Mouse (Mus musculus): ENCODE measurements around the gene Wdr11.

The Wdr11 gene

DNA sequence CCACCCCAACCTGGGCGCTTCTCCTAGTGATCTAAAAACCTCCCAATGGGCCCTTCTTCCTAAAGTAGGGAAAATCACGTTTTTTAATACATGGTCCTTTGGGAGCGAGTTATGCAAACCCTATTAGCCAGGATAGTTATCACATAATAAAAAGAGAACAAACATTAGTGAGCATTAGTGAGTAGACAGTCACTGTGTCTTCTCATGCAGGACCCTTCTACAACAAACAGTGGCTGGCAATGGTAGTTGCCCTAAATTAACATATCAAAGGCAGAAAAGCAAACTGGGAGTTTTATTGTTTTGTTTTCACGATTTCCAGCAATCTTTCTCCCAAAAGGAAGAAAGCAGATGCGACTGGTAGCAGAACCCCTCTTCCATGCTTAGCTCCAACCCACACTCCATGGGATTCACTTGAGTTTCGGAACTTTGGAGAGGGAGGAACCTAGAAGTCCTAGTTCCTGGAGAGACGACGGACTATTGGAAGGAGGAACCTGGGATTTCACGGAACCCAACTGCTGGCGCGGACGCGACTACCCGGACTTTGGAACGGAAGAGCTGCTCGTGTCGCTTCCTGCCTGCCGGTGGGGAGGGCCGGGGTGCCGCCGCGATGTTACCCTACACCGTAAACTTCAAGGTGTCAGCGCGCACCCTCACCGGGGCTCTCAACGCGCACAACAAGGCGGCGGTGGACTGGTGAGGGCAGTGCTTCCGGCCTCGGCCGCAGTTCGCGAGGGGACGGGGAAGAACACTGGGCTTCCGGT, at the start of gene Wdr11:
Wdr11 (plus strand) TSS at position 493 of the 761 bp plus-strand sequence.
- DNase-seq, result peak; percentile 87

DNA sequence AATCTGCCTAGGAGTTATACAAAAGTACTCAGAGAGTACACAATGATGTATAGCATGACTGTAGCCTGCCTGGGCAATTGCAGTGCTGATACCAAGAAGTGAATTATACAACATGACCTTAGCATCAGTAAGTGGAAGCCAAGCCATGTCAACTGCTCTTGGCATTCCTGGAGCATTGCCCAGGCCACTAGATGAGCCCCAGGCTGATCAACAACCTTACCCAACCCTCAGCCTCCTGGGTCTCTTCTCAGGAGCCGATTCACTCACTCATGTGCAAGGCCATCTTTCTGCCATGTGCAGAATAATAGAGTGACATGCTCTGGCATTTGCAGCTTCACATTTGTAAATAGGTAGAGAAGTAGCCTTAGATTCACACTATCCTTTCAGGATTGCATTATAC, 24.1 kb upstream of the Wdr11 start:
- DNase-seq, result peak in 1 of 2 experiments; percentile 12

DNA sequence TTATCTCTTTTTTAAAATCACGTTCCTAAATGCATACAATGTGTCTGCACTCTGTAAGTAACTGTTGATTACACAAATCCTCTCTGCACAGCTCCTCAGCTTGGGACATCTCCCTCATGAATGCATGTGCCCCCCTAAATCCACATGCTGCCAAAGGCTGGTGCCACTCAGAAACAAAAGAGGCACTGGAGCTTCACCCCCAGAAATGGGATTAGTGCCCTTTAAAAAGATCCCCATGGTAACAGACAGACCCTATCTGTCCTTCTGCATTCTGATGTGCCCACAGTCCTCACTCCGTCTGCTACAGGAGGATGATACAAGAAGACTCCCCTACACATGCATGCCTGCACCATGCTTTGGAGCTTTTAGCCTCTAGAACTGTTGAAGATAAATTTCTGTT, 23.3 kb upstream of the Wdr11 start:
- no peak for DNase-seq

DNA sequence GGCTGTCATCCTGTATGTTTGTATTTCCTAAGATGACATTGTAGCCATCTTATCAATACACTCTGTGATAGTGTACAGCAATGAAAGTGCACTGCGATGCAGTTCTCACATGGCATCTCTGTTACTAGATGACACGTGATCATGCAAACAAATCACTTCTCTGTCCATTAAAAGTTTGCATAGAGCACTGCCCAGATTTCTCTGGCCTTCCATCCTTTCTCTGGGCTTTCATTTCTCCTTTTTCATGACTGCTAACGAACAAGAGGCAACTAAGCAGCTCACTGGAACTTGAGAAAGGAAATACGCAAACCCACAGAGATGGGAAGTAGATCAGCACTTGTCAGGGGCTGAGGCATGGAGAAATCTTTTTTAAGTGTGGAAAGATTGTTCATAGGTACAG, 17.2 kb upstream of the Wdr11 start:
- DNase-seq, result no peak

DNA sequence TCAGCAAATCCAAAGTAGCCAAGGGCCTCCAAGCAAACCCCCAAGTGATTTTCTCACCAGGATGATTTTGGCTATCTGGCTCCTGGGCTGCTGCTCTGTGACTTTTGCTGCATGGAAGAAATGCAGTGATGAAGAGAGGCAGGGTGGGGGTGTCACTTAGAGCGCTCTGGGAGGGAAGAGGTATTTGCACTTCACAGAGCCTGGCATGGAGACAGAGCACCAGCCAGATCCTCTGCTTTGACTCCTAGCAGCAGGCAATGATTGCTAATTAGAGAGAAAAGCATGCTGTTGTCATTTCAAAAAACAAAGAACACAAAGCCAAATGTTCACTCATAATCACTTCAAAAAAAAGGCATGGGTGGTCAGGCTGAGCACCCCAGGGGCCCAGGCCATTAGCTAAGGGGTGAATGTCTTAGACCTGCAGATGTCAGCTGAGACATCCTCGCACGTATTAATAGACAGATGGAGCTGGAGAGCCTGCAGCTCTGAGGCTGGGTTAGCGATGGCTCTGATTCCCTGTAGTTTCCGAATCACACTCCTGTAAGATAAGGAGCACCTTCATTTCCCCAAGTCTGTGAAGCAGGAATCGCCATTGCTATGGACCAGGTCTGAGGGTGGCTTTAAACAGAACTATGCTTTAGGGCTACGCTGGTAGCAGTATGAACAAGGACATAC, 16.4 kb upstream of the Wdr11 start:
- peak; percentile 23 to 41 for DNase-seq

DNA sequence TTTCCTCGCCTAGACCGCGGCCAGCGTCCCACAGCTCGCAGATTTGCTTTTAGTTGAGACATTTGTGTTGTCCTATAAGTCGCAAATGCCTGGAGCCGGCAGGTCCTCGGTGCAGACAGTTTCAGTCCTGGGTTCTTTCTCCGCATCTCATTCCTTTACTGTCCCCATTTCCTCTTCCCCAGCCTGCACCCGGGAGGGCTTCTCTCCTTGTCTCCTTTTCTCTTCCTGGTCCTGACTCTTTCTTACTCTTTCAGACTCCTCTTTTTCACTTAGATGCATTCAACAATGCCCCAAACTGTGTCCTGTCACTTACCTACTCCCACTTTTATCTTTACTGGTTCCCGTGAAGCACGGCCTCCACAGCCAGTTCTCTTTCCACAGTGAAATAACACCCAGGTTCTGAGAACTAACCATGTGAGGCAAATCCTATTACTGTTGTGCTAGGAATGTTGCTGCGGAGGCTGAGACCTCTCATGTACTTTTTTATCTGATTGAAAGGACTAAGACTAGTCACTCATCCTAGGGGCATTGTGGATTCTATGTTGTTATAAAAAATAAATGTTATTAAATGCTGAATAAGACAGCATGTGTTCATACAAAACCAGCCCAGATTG, 576 bp downstream of the Wdr11 start:
- DNase-seq, result no peak

DNA sequence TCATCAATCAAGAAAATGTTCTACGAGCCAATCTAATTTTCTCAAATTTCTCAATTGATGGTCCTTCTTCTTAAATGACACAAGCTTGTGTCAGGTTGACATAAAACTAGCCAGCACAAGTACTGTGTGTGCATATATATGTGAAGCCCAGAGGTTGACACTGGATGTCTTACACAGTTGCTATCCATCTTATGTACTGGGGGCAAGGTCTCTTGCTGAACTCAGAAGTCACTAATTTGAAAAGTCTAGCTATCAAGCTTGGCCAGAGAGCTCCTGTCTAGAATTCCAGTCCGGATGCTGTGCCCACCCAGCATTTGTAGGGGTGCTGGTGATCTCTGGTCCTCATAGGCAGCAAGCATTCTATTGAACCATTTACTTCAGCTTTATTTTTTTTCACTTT, 5.5 kb downstream of the Wdr11 start:
- DNase-seq, result no peak

DNA sequence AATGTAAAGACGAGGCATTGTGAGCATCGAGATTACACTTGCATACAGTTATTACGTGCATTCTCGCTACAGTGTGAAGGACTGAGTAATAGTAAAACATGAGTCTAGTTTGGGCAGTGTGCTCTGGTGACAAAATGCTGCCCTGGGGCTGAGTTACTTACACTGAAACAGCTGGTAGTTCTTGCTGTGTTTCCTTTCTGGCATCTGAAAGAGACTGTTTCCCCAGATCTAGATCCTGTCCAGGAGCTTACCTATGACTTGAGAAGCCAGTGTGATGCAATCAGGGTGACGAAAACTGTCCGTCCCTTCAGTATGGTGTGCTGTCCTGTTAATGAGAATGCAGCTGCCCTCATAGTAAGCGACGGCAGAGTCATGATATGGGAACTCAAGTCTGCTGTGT, 14.6 kb downstream of the Wdr11 start:
- DNase-seq, result no peak

DNA sequence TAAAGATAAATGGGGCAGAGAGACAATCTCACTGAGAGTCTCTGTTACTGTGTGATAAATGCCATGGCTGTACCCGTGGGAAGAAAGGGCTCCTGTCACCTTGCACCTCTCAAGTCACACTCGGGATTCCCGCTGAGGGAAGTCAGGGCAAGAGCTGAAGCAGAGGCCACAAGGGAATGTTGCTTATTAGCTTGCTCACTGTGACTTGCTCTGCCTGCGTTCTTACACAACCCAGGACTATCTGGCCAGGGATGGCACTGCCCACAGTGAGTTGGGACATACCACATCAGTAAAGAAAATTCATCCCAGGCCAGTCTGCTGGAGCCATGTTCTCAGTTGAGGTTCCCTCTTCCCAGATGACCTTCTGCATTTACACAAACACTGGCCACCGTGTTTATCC, 29.5 kb downstream of the Wdr11 start:
- DNase-seq, result no peak

DNA sequence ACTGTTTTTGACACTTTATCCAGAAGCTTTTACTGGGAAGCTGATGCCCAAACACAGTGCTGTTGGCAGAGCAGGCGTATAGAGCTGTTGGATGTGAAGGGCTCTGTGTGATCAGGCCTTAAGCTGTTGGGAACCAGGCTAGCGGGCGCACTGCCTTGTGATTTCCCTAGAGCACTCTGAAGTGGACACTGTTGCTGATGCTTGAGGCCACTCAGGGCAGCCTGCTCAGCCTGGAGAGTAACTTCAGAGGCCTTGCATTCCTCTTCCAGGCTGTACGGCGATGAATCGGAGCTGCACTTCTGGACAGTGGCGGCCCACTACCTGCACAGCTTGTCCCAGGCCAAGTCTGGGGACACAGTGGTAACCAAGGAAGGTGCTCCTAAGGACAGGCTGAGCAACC, 38.7 kb downstream of the Wdr11 start:
- DNase-seq, result no peak

DNA sequence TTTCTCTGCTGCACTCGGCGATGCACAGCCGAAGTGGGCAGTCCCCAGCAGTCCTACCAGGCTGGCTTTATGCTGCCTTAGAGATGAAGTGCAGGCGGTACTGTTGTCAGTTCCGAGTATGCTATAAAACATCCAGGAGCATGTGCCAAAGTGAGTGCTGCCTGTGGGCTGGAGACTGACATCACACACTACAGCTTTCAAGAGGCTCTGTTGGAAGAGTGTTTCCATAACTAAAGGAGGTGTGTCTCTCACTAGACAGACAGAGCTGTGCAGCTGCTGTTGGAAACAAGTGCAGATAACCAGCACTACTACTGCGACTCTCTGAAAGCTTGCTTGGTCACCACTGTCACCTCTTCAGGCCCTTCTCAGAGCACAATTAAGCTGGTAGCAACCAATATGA, 39.8 kb downstream of the Wdr11 start:
- no peak for DNase-seq

DNA sequence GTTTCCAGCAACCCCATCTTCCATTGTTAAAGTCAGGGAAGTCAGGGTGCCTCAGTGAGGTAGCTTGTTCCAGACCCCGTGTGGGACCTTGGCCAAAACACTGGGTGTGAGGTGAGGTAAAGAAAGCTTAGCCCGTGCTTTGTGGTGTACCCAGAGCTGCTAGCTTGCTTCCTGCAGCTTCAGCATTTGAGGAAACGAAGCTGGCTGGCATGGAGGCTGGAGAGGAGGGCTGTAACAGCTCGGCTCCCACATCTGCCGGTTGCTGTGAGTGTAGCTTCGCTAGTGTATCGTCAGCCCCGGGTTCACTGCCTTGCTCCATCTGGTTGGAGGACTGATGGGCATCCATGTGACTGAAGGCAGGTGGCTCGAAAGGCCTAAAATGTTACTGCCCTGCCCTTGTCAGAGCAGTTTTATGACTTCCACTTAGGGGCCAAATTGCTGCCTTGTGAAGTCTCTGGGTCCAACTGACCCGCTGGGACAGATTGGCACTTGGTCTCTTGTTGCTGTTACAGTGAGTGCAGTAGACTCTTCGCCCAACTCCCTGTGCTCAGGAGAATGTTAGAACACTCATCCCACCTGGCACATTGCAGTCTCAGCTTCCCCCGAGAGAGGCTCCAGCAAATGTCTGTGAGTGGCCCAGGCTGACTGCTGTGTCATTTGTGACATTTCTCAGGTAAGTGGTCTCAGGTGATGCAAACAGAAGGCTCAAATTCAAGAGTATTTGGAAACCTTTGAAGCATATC, 44.4 kb downstream of the Wdr11 start:
- no peak for DNase-seq

DNA sequence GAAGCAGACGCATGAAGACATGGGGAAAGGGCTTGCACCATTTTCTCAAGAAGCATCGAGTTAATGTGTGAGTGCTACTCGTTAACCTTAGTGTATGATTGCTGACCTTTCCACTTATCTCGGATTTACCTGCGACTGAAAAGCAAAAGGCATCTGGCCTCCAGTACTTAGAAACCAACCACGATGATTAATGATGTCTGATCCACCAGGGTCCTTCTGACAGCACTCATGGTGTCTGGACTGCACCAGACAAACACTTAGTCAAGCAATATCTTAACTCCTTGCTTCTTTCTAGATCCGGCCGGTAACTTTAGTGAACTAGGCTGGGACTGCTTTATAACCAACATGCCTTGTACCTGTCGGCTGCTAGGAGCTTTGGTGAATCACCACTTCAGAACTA, 45.3 kb downstream of the Wdr11 start:
- DNase-seq, result no peak

DNA sequence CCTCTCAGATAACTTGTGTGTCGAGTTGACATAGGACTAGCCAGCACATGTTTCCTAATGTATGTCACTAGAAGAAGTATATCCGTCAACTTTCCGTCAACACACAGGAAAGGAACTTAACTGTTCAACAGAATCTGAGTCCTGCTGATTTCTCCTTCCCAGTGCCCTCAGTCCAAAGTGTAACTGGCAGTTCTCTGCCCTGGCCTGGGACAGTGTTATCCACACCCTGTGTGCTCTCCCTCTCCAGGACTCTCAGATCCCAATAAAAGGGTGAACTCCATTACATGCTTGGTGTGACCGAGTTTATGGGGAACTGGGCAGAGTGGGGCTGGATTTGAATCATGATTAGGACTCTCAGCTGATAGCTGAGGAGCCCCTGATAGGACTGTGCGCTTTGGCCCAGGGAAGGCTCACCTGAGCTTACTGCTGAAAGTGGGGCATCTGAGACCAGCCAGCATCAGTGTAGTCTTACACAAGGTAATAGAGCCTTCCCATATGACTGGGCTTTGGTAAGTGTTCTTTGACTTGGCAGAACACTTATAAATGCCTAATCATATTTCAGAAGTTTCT, 46.3 kb downstream of the Wdr11 start:
- no peak for DNase-seq

DNA sequence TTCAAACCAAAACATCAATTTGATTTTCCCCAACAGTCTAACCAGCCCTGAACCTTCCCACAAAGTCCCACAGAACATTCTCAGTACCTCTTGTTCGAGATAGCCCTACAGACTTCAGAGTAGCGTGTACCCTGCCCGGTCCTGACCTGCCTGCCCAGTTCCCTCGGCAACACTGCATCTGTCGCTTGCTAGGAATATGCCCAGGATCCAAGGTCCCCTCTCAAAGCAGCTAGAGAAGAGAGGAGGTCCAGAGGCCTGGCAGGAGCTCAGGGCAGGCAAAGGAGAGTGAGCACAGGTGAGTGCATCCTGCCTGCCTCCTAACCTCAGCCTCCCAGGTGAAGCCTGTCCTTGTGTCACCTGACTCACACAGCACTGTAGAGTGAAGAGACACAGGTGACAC, 47.3 kb downstream of the Wdr11 start:
- no peak for DNase-seq

DNA sequence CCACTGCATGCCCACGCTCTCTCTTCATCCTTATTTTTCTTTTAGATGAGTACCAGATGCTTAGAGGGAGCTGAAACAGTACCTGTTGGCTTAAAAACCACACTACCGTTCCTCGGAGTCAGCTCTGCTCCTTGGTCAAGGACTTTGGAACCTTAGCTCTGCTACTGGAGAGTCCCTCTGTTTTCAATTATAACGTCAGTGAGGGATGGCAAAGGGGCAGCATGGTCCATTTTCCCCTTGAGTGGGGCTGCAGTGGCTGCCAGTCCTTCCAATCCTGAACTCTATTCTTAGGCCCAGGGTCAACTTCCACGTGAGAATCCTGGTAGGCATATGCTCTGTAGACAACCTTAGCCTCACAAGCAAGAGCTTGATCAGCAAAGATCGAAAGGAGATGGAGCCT, 48.2 kb downstream of the Wdr11 start:
- no peak for DNase-seq

DNA sequence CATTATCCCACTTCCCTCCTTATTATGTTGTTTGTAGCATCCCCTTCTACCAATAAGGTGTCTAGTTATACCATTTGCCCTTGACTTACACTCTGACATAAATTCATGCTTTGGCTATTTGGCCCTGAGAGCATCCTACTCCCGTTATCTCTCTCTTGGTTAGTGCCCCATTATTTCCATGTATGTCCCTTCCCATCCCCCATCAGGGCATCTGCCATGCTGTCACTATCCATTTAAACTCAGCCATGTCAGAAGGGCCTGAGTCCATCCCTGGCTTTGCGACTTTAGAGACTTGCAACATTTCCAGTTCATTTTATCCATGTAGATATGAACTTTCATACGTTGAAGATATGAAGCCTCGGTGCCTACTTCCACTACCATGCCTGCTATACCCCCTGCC, 51.6 kb downstream of the Wdr11 start:
- DNase-seq, result peak; percentile 57 to 61

DNA sequence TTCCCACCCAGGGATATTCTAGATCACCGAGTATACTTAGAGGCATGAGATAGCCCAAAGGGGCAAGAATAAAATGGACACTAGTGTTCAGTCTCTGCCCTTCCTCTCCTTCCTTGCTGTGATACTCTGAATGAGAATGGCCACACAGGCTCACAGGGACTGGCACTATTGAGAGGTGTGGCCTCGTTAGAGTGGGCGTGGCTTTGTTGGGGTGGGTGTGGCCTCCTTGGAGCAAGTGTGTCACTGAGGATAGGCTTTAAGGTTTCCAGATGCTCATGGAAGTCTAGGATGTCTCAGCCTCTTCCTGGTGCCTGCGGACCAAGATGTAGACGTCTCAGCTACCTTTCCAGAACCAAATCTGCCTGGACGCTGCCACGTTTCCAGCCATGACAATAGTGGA, 56.1 kb downstream of the Wdr11 start:
- DNase-seq, result no peak

DNA sequence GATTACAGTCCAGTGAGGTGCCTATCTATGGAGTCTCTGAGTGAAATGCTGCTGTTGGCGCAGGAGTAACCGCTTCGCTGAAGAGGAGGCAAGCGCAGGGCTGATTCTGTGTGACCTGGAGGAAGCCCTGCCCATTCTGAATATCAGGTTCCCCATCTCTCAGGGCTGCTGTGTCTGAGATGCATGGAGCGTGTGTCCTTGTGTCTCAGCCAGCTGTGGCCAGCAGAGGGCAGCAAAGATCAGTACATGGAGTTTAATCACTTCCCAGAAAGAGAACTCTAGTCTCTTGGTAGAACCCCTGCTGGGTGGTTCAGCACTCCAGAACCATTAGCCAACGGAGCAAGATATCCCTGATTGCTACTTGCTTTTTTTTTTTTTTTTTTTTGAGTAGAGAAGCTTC, 57.3 kb downstream of the Wdr11 start:
- DNase-seq, result peak; percentile 94 to 96

DNA sequence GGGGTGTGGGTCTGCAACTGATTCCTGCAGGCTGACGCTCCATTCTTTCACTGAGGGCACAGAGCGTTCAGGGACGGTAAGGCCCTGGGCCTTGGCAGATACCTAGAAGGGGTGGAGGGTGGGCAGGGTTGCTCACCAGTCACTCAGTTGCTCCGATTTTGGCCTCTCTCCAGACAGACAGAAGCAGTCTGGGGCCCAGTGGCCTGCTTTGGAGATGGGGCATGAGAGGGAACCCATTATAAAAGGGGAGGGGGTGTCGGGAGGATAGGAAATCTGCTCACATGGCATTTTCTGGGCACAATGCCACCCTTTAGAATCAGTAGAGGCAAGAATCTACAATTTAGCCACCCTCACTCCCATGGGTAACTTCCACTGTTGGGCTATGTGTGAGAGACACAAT, 59.1 kb downstream of the Wdr11 start:
- peak; percentile 42 to 47 for DNase-seq

DNA sequence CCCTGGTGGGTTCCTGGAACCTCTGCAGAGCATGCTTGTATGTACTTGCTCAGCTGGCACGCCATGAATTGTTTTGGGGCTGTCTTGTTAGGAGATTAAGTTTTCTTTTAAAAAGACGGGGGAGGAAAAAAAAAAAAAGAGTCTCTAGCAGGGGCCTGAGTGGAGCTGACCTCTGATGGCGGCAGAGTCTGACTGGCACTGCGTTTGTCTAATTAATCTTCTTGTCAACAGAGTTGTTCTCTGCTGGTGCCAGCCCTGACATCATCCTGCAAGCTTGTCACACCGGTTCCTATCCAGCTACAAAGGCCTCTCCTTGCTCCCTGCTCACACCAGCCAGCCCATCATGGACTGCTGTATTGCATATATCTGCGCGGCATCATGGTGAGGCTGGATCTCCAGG, 60.1 kb downstream of the Wdr11 start:
- DNase-seq, result no peak

DNA sequence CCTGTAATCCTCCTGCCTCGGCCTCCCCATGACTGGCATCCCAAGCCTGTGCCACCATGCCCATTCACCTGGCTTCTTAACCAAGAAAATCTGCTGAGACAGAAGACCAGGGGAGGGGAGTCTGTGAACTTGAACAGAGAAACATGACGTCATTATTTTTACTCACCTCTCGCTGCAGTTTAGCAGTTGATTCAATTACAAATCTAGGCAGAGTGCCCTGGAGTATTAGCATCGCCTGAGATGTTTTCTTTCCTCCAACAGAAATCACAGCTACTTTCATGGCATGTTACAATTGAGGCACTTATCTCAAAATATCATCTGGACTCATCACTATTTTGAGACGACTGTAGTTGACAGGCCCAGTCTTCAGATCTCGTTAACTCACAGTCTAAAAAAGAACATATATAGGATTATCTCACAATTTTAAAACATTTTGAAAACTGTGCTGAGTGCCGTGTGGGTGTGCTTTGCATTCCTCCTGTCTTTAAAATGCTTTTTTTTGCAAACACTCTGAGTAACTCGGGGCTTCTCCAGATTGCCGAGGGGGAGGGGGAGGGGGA, 61.3 kb downstream of the Wdr11 start:
- peak in 1 of 2 experiments; percentile 40 for DNase-seq

DNA sequence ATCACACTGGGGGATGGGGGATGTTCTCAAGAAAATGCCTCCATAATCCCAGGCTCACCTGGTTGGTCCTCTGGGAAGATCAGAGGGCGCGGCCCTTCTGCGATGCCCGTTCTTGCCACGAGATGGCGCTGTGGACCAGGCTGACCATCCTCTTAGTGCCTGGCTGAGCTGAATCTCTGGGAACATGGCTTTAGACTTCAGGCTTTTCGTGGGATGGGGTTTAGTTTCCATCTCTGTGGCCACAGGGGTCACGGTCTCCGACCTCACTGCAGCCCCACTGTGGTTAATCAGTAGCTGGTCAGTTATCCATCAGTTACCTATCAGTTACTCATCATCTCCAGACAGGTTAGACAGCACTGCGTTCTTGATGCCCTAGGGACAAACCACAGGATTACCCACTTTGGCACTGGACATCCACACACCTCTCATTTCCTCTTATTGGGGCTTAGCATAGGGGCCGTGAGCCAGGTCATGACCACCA, 62.2 kb downstream of the Wdr11 start:
- peak; percentile 90 to 94 for DNase-seq
